Mouse (Mus musculus): ENCODE results near the gene Tomm22. TPM values are rescaled to one million over a fixed set of nuclear protein-coding genes. Genes with fewer than 3 reads are reported as not detected.

Gene Tomm22
- polyA plus RNA-seq, 1 experiment from 2014 or later = 320 TPM

GRCm38 (mm10) chr15:79687646-79688267, 17.1 kb downstream of the Tomm22 start, which contains the start of gene Josd1:
TSS of gene Josd1 (minus strand) at chr15:79687919.
- peaks cover 8% of the 10 kb centered on the region for H3K4me1 ChIP-seq (ENCODE audit: control insufficient read depth, insufficient read depth, low read length)
- no peaks in the 10 kb centered on the region for H3K27me3 ChIP-seq (ENCODE audit: control insufficient read depth, insufficient read depth, low read length)
- H3K27ac ChIP-seq (replicated peaks; ENCODE audit: low read depth, low read length) = peak within 1 kb of the TSS; percentile 95
- H3K9me3 ChIP-seq (replicated peaks; ENCODE audit: control insufficient read depth, low read length) = no peaks in the 10 kb centered on the region
- WGBS = under 1% methylated on average over 71 of the region's 72 CpGs
- peak; percentile 21; the same call in 1 of the 2 replicates for ATAC-seq (replicated peaks; ENCODE audit: insufficient number of reproducible peaks, low FRiP score, low TSS enrichment, low read depth)
- peak within 1 kb of the TSS; percentile 79 for H3K4me2 ChIP-seq (ENCODE audit: low read depth, low read length)
- H3K4me3 ChIP-seq (ENCODE audit: low read depth, low read length) = peak within 1 kb of the TSS; percentile 94
- peak within 1 kb of the TSS; percentile 92 for H3K9ac ChIP-seq (replicated peaks; ENCODE audit: low read length)
- H3K36me3 ChIP-seq (replicated peaks; ENCODE audit: control insufficient read depth, insufficient read depth, low read depth, low read length) = no peaks in the 10 kb centered on the region; the same call in 1 of the 2 replicates
- DNase-seq (ENCODE audit: low spot score) = peak; percentile 94

- no peaks in the 10 kb centered on the region for H3K9me3 ChIP-seq (replicated peaks; ENCODE audit: control insufficient read depth, low read length)
- H3K4me2 ChIP-seq (ENCODE audit: low read depth, low read length) = peak overlapping the region; percentile 79
- H3K4me1 ChIP-seq (ENCODE audit: control insufficient read depth, insufficient read depth, low read length) = peaks cover 8% of the 10 kb centered on the region
- ATAC-seq (replicated peaks; ENCODE audit: insufficient number of reproducible peaks, low FRiP score, low TSS enrichment, low read depth) (no peak), DNase-seq (ENCODE audit: low spot score) (no peak)
- H3K27ac ChIP-seq (replicated peaks; ENCODE audit: low read depth, low read length) = peak overlapping the region; percentile 95
- WGBS = 3% methylated on average over 8 of the region's 8 CpGs
- H3K9ac ChIP-seq (replicated peaks; ENCODE audit: low read length) = peak overlapping the region; percentile 92
- peak overlapping the region; percentile 94 for H3K4me3 ChIP-seq (ENCODE audit: low read depth, low read length)
- H3K36me3 ChIP-seq (replicated peaks; ENCODE audit: control insufficient read depth, insufficient read depth, low read depth, low read length) = no peaks in the 10 kb centered on the region; the same call in 1 of the 2 replicates
- H3K27me3 ChIP-seq (ENCODE audit: control insufficient read depth, insufficient read depth, low read length) = no peaks in the 10 kb centered on the region
Measured at GRCm38 (mm10) chr15:79688268-79688956, 17.8 kb downstream of the Tomm22 start.

GRCm38 (mm10) chr15:79689662-79690425, 19.2 kb downstream of the Tomm22 start:
- Histone ChIP-seq H3K4me1 (ENCODE audit: control insufficient read depth, insufficient read depth, low read length) (peaks cover 8% of the 10 kb centered on the region), H3K9ac (replicated peaks; ENCODE audit: low read length) (no peak overlapping the region; the same call in 1 of the 2 replicates)

GRCm38 (mm10) chr15:79690426-79691022, 19.9 kb downstream of the Tomm22 start, which contains the start of gene Gtpbp1:
TSS of gene Gtpbp1 (plus strand) at chr15:79690845.
- WGBS = under 1% methylated on average over 45 of the region's 45 CpGs
- no peaks in the 10 kb centered on the region for H3K36me3 ChIP-seq (replicated peaks; ENCODE audit: control insufficient read depth, insufficient read depth, low read depth, low read length)
- H3K9ac ChIP-seq (replicated peaks; ENCODE audit: low read length) = peak within 1 kb of the TSS; percentile 89
- H3K27ac ChIP-seq (replicated peaks; ENCODE audit: low read depth, low read length) = peak within 1 kb of the TSS; percentile 43
- peaks cover 2% of the 10 kb centered on the region for H3K4me1 ChIP-seq (ENCODE audit: control insufficient read depth, insufficient read depth, low read length)
- DNase-seq (ENCODE audit: low spot score) (peak; percentile 99), ATAC-seq (replicated peaks; ENCODE audit: insufficient number of reproducible peaks, low FRiP score, low TSS enrichment, low read depth) (peak; percentile 97)
- H3K4me3 ChIP-seq (ENCODE audit: low read depth, low read length) = peak within 1 kb of the TSS; percentile 79
- no peaks in the 10 kb centered on the region for H3K9me3 ChIP-seq (replicated peaks; ENCODE audit: control insufficient read depth, low read length)
- peak within 1 kb of the TSS; percentile 93 for H3K4me2 ChIP-seq (ENCODE audit: low read depth, low read length)
- H3K27me3 ChIP-seq (ENCODE audit: control insufficient read depth, insufficient read depth, low read length) = no peaks in the 10 kb centered on the region

More at GRCm38 (mm10) chr15:79689662-79690425, 19.2 kb downstream of the Tomm22 start:
- no peaks in the 10 kb centered on the region for H3K9me3 ChIP-seq (replicated peaks; ENCODE audit: control insufficient read depth, low read length)
- H3K27ac ChIP-seq (replicated peaks; ENCODE audit: low read depth, low read length) = no peak overlapping the region
- peak overlapping the region; percentile 54 for H3K4me2 ChIP-seq (ENCODE audit: low read depth, low read length)
- no peak for DNase-seq (ENCODE audit: low spot score)
- ATAC-seq (replicated peaks; ENCODE audit: insufficient number of reproducible peaks, low FRiP score, low TSS enrichment, low read depth) = no peak
- WGBS = 19% methylated on average over 24 of the region's 24 CpGs
- no peaks in the 10 kb centered on the region for H3K27me3 ChIP-seq (ENCODE audit: control insufficient read depth, insufficient read depth, low read length)
- no peaks in the 10 kb centered on the region; the same call in 1 of the 2 replicates for H3K36me3 ChIP-seq (replicated peaks; ENCODE audit: control insufficient read depth, insufficient read depth, low read depth, low read length)
- peak overlapping the region; percentile 28 for H3K4me3 ChIP-seq (ENCODE audit: low read depth, low read length)

GRCm38 (mm10) chr15:79691023-79691508, 20.4 kb downstream of the Tomm22 start:
- H3K9ac ChIP-seq (replicated peaks; ENCODE audit: low read length) = peak overlapping the region; percentile 89
- H3K27ac ChIP-seq (replicated peaks; ENCODE audit: low read depth, low read length) = peak overlapping the region; percentile 43
- no peaks in the 10 kb centered on the region for H3K9me3 ChIP-seq (replicated peaks; ENCODE audit: control insufficient read depth, low read length)
- no peaks in the 10 kb centered on the region for H3K36me3 ChIP-seq (replicated peaks; ENCODE audit: control insufficient read depth, insufficient read depth, low read depth, low read length)
- H3K27me3 ChIP-seq (ENCODE audit: control insufficient read depth, insufficient read depth, low read length) = no peaks in the 10 kb centered on the region
- no peaks in the 10 kb centered on the region; the same call in 1 of the 2 replicates for H3K4me1 ChIP-seq (ENCODE audit: control insufficient read depth, insufficient read depth, low read length)
- peak overlapping the region; percentile 79 for H3K4me3 ChIP-seq (ENCODE audit: low read depth, low read length)
- peak overlapping the region; percentile 93 for H3K4me2 ChIP-seq (ENCODE audit: low read depth, low read length)
- ATAC-seq (replicated peaks; ENCODE audit: insufficient number of reproducible peaks, low FRiP score, low TSS enrichment, low read depth) (peak; percentile 20), DNase-seq (ENCODE audit: low spot score) (peak; percentile 27)
- under 1% methylated on average over 50 of the region's 53 CpGs for WGBS

- 85% methylated on average over 5 of the region's 5 CpGs for WGBS
- no peak for DNase-seq (ENCODE audit: low spot score)
- Histone ChIP-seq H3K4me2 (ENCODE audit: low read depth, low read length) (no peak overlapping the region), H3K4me1 (ENCODE audit: control insufficient read depth, insufficient read depth, low read length) (no peaks in the 10 kb centered on the region; the same call in 1 of the 2 replicates), H3K9ac (replicated peaks; ENCODE audit: low read length) (no peak overlapping the region), H3K36me3 (replicated peaks; ENCODE audit: control insufficient read depth, insufficient read depth, low read depth, low read length) (no peaks in the 10 kb centered on the region), H3K27ac (replicated peaks; ENCODE audit: low read depth, low read length) (no peak overlapping the region), H3K4me3 (ENCODE audit: low read depth, low read length) (no peak overlapping the region), H3K9me3 (replicated peaks; ENCODE audit: control insufficient read depth, low read length) (no peaks in the 10 kb centered on the region), H3K27me3 (ENCODE audit: control insufficient read depth, insufficient read depth, low read length) (no peaks in the 10 kb centered on the region)
- ATAC-seq (replicated peaks; ENCODE audit: insufficient number of reproducible peaks, low FRiP score, low TSS enrichment, low read depth) = no peak
Measured at GRCm38 (mm10) chr15:79692334-79692733, 21.7 kb downstream of the Tomm22 start.

- no peak for DNase-seq (ENCODE audit: low spot score)
- Histone ChIP-seq H3K36me3 (replicated peaks; ENCODE audit: control insufficient read depth, insufficient read depth, low read depth, low read length) (no peaks in the 10 kb centered on the region), H3K4me1 (ENCODE audit: control insufficient read depth, insufficient read depth, low read length) (no peaks in the 10 kb centered on the region; the same call in 1 of the 2 replicates), H3K9ac (replicated peaks; ENCODE audit: low read length) (no peak overlapping the region), H3K4me2 (ENCODE audit: low read depth, low read length) (no peak overlapping the region), H3K9me3 (replicated peaks; ENCODE audit: control insufficient read depth, low read length) (no peaks in the 10 kb centered on the region), H3K27ac (replicated peaks; ENCODE audit: low read depth, low read length) (no peak overlapping the region), H3K27me3 (ENCODE audit: control insufficient read depth, insufficient read depth, low read length) (no peaks in the 10 kb centered on the region), H3K4me3 (ENCODE audit: low read depth, low read length) (no peak overlapping the region)
- ATAC-seq (replicated peaks; ENCODE audit: insufficient number of reproducible peaks, low FRiP score, low TSS enrichment, low read depth) = no peak
- WGBS = 86% methylated on average over 11 of the region's 11 CpGs
Measured at GRCm38 (mm10) chr15:79693740-79694139, 23.1 kb downstream of the Tomm22 start.
